Mouse (Mus musculus) hindbrain, embryonic 10.5 days (tissue): ENCODE results near the gene Sergef. TPM values are rescaled to one million over a fixed set of nuclear protein-coding genes. Genes with fewer than 3 reads are reported as not detected.
"Not testable (repeated sequence)": the region's sequence is repeated elsewhere in the genome, so short reads cannot be mapped to it uniquely, and the experiment has no call there.

Source experiments
- DNase-seq: peaks from one replicate; pipeline ENCODE4 v3.0.0-alpha.2; 2017; ENCODE audit warnings: low spot score
- H3K27ac ChIP-seq: fragments of 300-500 bp; sonication (generic); 2 replicates; pipeline ENCODE4 v1.5.1; 2016; ENCODE audit warnings: mild to moderate bottlenecking, moderate library complexity
- H3K27me3 ChIP-seq: fragments of 300-500 bp; sonication (generic); 2 replicates; pipeline ENCODE4 v1.6.1; 2016; ENCODE audit warnings: mild to moderate bottlenecking; ENCODE audit not compliant: poor library complexity, insufficient read depth, severe bottlenecking
- H3K36me3 ChIP-seq: fragments of 300-500 bp; sonication (generic); 2 replicates; pipeline ENCODE4 v1.6.1; 2016; ENCODE audit warnings: mild to moderate bottlenecking, moderate library complexity
- H3K4me1 ChIP-seq: fragments of 300-500 bp; sonication (generic); replicated peaks from 2 replicates; pipeline ENCODE4 v1.6.1; 2016; ENCODE audit warnings: mild to moderate bottlenecking
- H3K4me3 ChIP-seq: fragments of 300-500 bp; sonication (generic); 2 replicates; pipeline ENCODE4 v1.5.1; 2016; ENCODE audit warnings: mild to moderate bottlenecking, moderate library complexity
- H3K9me3 ChIP-seq: fragments of 300-500 bp; sonication (generic); 2 replicates; pipeline ENCODE4 v1.6.1; 2016; ENCODE audit warnings: mild to moderate bottlenecking, moderate library complexity
- WGBS: fragments of 180-500 bp; shearing (Covaris S2); methylation state at CpG from one replicate; pipeline ENCODE4 v1.1.7; 2016; 5-methylcytosine and 5-hydroxymethylcytosine counted together
- polyA plus RNA-seq: library from polyadenylated mRNA; unstranded; fragments of >200 nt; fragmentation: Nextera tagmentation; extraction: Ambion mirVana; gene quantifications from 2 replicates; pipeline ENCODE4 v1.2.1, GENCODE M21; 2016

Sergef gene
- polyA plus RNA-seq, 1 experiment from 2014 or later = 18.7 TPM

GRCm38 (mm10) chr7:46650231-46650630 is 10.6 kb upstream of the Sergef start:
- not testable (repeated sequence) for H3K9me3 ChIP-seq, H3K36me3 ChIP-seq, H3K4me3 ChIP-seq, H3K27ac ChIP-seq, H3K4me1 ChIP-seq, DNase-seq, H3K27me3 ChIP-seq
- WGBS = 52% methylated on average over 5 of the region's 5 CpGs

GRCm38 (mm10) chr7:46648431-46649140 is 9.0 kb upstream of the Sergef start:
- no peaks in the 10 kb centered on the region for H3K4me1 ChIP-seq
- DNase-seq = no peak
- 78% methylated on average over 4 of the region's 4 CpGs for WGBS
- no peaks in the 10 kb centered on the region for H3K36me3 ChIP-seq
- no peak overlapping the region for H3K27ac ChIP-seq
- H3K9me3 ChIP-seq = no peaks in the 10 kb centered on the region
- no peak overlapping the region for H3K4me3 ChIP-seq
- H3K27me3 ChIP-seq = no peaks in the 10 kb centered on the region

GRCm38 (mm10) chr7:46643172-46643571 is 3.6 kb upstream of the Sergef start:
- Histone ChIP-seq H3K27me3 (peaks cover 18% of the 10 kb centered on the region), H3K4me3 (no peak overlapping the region), H3K4me1 (peaks cover 21% of the 10 kb centered on the region), H3K27ac (no peak overlapping the region), H3K9me3 (no peaks in the 10 kb centered on the region), H3K36me3 (no peaks in the 10 kb centered on the region)
- DNase-seq = no peak
- WGBS = 94% methylated on average over 1 of the region's 1 CpGs

GRCm38 (mm10) chr7:46640062-46640461 is 455 bp upstream of the Sergef start:
- H3K36me3 ChIP-seq = no peaks in the 10 kb centered on the region
- H3K4me3 ChIP-seq = peak overlapping the region; percentile 80
- WGBS = 17% methylated on average over 17 of the region's 17 CpGs
- no peaks in the 10 kb centered on the region for H3K9me3 ChIP-seq
- peak overlapping the region; percentile 89 for H3K27ac ChIP-seq
- no peak for DNase-seq
- H3K27me3 ChIP-seq = peaks cover 18% of the 10 kb centered on the region
- H3K4me1 ChIP-seq = peaks cover 22% of the 10 kb centered on the region

- Histone ChIP-seq H3K27ac (peak overlapping the region; percentile 89), H3K4me3 (peak overlapping the region; percentile 80), H3K9me3 (no peaks in the 10 kb centered on the region), H3K4me1 (peaks cover 22% of the 10 kb centered on the region), H3K36me3 (peaks cover 6% of the 10 kb centered on the region; the same call in 1 of the 2 replicates), H3K27me3 (peaks cover 18% of the 10 kb centered on the region)
- no peak for DNase-seq
- 11% methylated on average over 32 of the region's 32 CpGs for WGBS
Measured at GRCm38 (mm10) chr7:46638889-46639691, 517 bp downstream of the Sergef start.

- no peak overlapping the region for H3K27ac ChIP-seq
- DNase-seq = no peak
- H3K27me3 ChIP-seq = no peaks in the 10 kb centered on the region
- no peak overlapping the region for H3K4me3 ChIP-seq
- H3K36me3 ChIP-seq = peaks cover 37% of the 10 kb centered on the region
- no peaks in the 10 kb centered on the region for H3K9me3 ChIP-seq
- H3K4me1 ChIP-seq = peaks cover 7% of the 10 kb centered on the region; the same call in 1 of the 2 replicates
- WGBS = 46% methylated on average over 8 of the region's 8 CpGs
Measured at GRCm38 (mm10) chr7:46628375-46628975, 11.1 kb downstream of the Sergef start.

DNA sequence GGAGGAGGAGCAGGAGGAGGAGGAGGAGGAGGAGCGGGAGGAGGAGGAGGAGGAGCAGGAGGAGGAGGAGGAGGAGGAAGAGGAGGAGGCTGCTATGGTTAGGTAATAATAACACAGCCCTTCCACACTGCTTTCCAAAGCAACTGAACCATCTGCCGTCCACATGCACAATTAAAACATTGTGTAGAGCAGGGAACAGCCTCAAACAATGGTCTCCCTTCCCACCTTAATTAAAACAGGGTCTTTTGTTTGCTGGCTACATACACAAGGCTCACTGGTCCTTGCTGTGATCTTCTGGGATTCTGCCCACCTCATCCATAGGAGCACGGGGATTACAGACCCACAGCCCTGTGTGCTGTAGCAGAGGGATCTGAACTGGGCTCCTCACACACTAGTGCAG is 15.6 kb downstream of the Sergef start:
- Histone ChIP-seq H3K9me3 (no peaks in the 10 kb centered on the region), H3K27ac (no peak overlapping the region), H3K4me1 (peaks cover 5% of the 10 kb centered on the region; the same call in 1 of the 2 replicates), H3K36me3 (peaks cover 30% of the 10 kb centered on the region), H3K4me3 (no peak overlapping the region), H3K27me3 (no peaks in the 10 kb centered on the region)
- 61% methylated on average over 2 of the region's 3 CpGs for WGBS
- DNase-seq = no peak

DNA sequence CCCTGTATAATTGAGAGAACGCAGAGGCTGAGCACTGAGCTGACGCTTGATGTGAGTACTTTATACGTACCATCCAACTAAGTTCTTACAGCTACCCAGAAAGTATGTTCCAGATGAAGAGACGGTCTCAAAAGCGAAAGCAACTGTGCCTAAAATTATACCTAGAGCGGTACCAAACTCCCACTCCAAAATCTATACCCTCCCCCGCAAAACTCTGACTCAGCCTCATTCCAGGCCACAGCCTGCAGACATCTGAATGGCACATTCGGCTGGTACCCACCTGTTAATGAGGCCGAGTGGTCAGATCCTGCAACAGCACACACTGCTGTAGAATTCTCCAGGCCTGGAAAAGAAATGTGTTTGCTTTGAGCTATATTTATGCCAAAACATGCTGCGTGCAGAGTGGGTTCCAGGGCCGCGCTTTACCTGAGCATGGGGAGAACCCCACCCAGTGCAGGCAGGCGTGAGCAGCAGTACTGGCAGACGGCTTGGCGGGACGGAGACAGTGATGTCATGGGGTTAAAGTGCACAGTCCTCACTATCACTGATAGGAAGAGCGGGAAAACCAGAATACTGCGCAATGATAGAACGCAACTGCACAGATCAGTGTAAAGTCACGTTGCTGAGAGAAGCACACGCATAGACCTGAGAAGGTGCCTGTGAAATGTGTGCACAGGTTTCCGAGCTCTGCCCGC is 21.0 kb downstream of the Sergef start:
- Histone ChIP-seq H3K4me1 (no peaks in the 10 kb centered on the region), H3K27ac (no peak overlapping the region), H3K27me3 (no peaks in the 10 kb centered on the region), H3K4me3 (no peak overlapping the region), H3K36me3 (peaks cover 40% of the 10 kb centered on the region), H3K9me3 (no peaks in the 10 kb centered on the region)
- no peak for DNase-seq
- WGBS = 93% methylated on average over 23 of the region's 23 CpGs

DNA sequence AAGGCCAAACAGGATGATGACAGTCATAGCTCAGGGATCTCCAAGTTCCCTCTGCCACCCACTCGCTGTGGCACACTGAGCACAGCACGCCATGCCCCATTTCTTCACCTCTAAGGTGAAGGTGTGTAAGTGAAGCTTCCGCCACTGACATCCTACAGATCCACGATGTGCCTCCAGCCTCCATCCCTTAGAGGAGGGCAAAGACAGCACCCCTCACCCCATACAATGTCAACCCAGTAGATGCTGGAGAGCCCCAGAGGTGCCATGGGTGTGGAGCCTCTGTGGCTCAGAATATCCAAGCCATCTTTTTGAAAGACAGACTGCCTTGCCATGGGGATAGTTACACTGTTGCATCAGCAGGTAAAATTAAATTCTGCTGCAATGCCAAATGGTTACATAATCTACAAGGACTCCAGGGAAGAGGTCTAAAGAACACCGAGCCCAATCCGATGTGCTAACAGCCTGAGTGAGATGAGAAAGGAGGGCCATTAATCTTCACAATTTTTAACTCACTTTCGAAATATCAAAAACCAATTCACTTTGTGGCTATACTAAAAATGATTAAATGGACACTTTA is 23.1 kb downstream of the Sergef start:
- H3K4me1 ChIP-seq = no peaks in the 10 kb centered on the region
- H3K36me3 ChIP-seq = peaks cover 45% of the 10 kb centered on the region
- no peaks in the 10 kb centered on the region for H3K27me3 ChIP-seq
- H3K9me3 ChIP-seq = no peaks in the 10 kb centered on the region
- DNase-seq = no peak
- WGBS = 92% methylated on average over 7 of the region's 7 CpGs
- H3K27ac ChIP-seq = no peak overlapping the region
- H3K4me3 ChIP-seq = no peak overlapping the region

DNA sequence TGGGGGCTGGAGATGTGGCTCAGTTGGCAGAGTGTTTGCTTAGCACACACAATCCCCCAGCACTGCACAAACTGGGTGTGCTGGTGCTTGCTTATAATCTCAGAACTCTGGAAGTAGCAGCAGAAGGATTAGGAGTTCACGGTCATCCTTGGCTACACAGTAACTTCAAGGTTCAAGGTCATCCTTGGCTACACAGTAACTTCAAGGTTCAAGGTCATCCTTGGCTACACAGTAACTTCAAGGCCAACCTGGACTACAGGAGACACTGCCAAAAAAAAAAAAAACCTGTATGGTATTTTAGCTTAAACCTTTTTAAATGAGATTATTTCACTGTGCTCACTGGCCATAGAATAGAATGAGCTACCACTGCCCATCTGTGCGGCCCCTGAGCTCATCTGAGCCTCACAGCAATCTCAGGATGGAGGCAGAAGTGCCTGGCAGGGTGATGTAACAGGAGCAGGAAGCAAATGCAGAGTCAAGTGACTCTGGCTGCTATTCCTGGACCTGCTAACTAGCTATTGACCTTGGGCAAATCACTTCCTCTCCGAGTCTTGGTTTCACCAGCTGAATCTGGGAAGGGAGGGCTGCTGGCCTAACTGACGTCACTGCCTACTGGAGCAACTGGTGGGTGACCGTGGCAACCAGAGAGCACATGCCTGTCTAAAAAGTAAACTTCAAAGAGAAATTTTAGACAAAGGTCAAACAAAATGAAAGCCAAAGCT is 24.2 kb downstream of the Sergef start:
- Histone ChIP-seq H3K27me3 (no peaks in the 10 kb centered on the region), H3K4me1 (no peaks in the 10 kb centered on the region), H3K9me3 (no peaks in the 10 kb centered on the region), H3K4me3 (no peak overlapping the region), H3K27ac (no peak overlapping the region), H3K36me3 (peaks cover 36% of the 10 kb centered on the region)
- DNase-seq = no peak
- WGBS = 71% methylated on average over 5 of the region's 5 CpGs

- DNase-seq = no peak
Measured at GRCm38 (mm10) chr7:46614263-46614662, 25.3 kb downstream of the Sergef start.

GRCm38 (mm10) chr7:46613091-46613490 is 26.5 kb downstream of the Sergef start:
- no peak overlapping the region for H3K4me3 ChIP-seq
- WGBS = 88% methylated on average over 10 of the region's 10 CpGs
- no peaks in the 10 kb centered on the region for H3K27me3 ChIP-seq
- DNase-seq = no peak
- no peaks in the 10 kb centered on the region for H3K9me3 ChIP-seq
- no peak overlapping the region for H3K27ac ChIP-seq
- no peaks in the 10 kb centered on the region for H3K4me1 ChIP-seq
- H3K36me3 ChIP-seq = peaks cover 16% of the 10 kb centered on the region

More at GRCm38 (mm10) chr7:46614263-46614662, 25.3 kb downstream of the Sergef start:
- Histone ChIP-seq H3K4me3 (no peak overlapping the region), H3K36me3 (peaks cover 26% of the 10 kb centered on the region), H3K9me3 (no peaks in the 10 kb centered on the region), H3K4me1 (no peaks in the 10 kb centered on the region), H3K27me3 (no peaks in the 10 kb centered on the region), H3K27ac (no peak overlapping the region)
- WGBS = 94% methylated on average over 12 of the region's 12 CpGs
